8 mouse cellular contexts compared by ENCODE assay signal in the genomic region with DNA sequence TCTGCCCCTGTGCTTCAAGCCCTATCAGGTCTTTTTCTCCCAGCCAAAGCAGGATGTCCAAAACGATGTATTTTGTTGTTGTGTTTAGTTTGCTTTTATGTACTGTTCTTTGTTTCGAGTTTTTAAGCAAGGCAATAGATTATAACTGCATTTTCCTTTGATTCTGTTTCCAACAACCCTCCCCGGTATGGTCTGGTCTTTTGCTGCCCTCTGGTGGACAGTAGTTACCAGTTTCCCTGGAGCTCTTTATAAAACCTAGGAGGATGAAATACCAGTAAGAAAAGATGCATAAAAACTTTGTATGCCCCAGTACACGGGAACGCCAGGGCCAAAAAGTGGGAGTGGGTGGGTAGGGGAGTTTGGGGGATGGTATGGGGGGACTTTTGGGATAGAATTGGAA.
DNase-seq lines count a peak whose midpoint lies in the region; ATAC-seq and TF ChIP-seq lines count a peak whose summit lies in the region.

No protein-coding gene starts in this region.

- H3K9me3 ChIP-seq in midbrain, embryonic 11.5 days (ENCODE audit: control insufficient read depth, low read length): no peaks in the 10 kb centered on the region
- H3K9me3 ChIP-seq in midbrain, embryonic 13.5 days: no peaks in the 10 kb centered on the region

- 0 out of 2 replicates have a peak, but pooled peaks have one; percentile 19 for TF ChIP-seq CTCF in lung, adult 2 months (IDR thresholded peaks at IDR 0.05; ENCODE audit: insufficient read depth, low read length)

- H3K27me3 ChIP-seq in midbrain, embryonic 11.5 days (ENCODE audit: control insufficient read depth, insufficient read depth, low read length): no peaks in the 10 kb centered on the region
- no peaks in the 10 kb centered on the region for H3K27me3 ChIP-seq in midbrain, embryonic 13.5 days

- peak; percentile 1 for DNase-seq in cerebellum, adult 11 months
- DNase-seq in cerebellum, adult 9-11 months: no peak
- DNase-seq in midbrain, embryonic 11.5 days (ENCODE audit: low spot score, missing footprints): peak; percentile 90
- peak; percentile 5 to 33 for DNase-seq in cerebellum, postnatal 25 days
- DNase-seq in hindlimb bud, embryonic 11.5 days (ENCODE audit: extremely low spot score, low read depth, low spot score): peak; percentile 28
- no peak for DNase-seq in lung, adult 2 months
- peak; percentile 3 for DNase-seq in skeletal muscle tissue, adult 2 months (ENCODE audit: low read depth, low spot score)

- H3K9ac ChIP-seq in midbrain, embryonic 11.5 days (ENCODE audit: low read length): no peak overlapping the region
- H3K9ac ChIP-seq in midbrain, embryonic 13.5 days (replicated peaks): no peak overlapping the region

- no peak for ATAC-seq in midbrain, embryonic 11.5 days (ENCODE audit: low FRiP score)
- no peak for ATAC-seq in midbrain, embryonic 13.5 days

- TF ChIP-seq POLR2A in lung, adult 2 months (IDR thresholded peaks at IDR 0.05; ENCODE audit: borderline replicate concordance, extremely low read depth, low read depth, low read length): no peak

- H3K36me3 ChIP-seq in midbrain, embryonic 11.5 days (ENCODE audit: control insufficient read depth, insufficient read depth, low read length): no peaks in the 10 kb centered on the region
- H3K36me3 ChIP-seq in midbrain, embryonic 13.5 days: no peaks in the 10 kb centered on the region

- H3K27ac ChIP-seq in midbrain, embryonic 11.5 days (ENCODE audit: low read depth, low read length): no peak overlapping the region
- H3K27ac ChIP-seq in midbrain, embryonic 13.5 days: no peak overlapping the region

- no peaks in the 10 kb centered on the region for H3K4me1 ChIP-seq in midbrain, embryonic 11.5 days (ENCODE audit: control insufficient read depth, insufficient read depth, low read length)
- H3K4me1 ChIP-seq in midbrain, embryonic 13.5 days (replicated peaks): no peaks in the 10 kb centered on the region
- no peaks in the 10 kb centered on the region for H3K4me1 ChIP-seq in lung, adult 2 months (ENCODE audit: control insufficient read depth, insufficient read depth, low read length)

- 17% methylated on average over 5 of the region's 5 CpGs for WGBS in midbrain, embryonic 11.5 days
- WGBS in midbrain, embryonic 13.5 days: 21% methylated on average over 5 of the region's 5 CpGs
- WGBS in lung, adult 2 months: 11% methylated on average over 5 of the region's 5 CpGs

- H3K4me3 ChIP-seq in midbrain, embryonic 11.5 days (ENCODE audit: low read depth, low read length): no peak overlapping the region
- H3K4me3 ChIP-seq in midbrain, embryonic 13.5 days (replicated peaks): no peak overlapping the region
- H3K4me3 ChIP-seq in lung, adult 2 months (replicated peaks; ENCODE audit: extremely low read depth, low read depth, low read length): no peak overlapping the region

- no peak overlapping the region for H3K4me2 ChIP-seq in midbrain, embryonic 11.5 days
- no peak overlapping the region for H3K4me2 ChIP-seq in midbrain, embryonic 13.5 days (replicated peaks)

Comparison
In these comparisons a context has a peak if more than half of its experiments do, and no peak if none do; other contexts are left out.
1. DNase-seq: peak in cerebellum, adult 11 months (single experiment), midbrain, embryonic 11.5 days (single experiment), cerebellum, postnatal 25 days (2 of 2), hindlimb bud, embryonic 11.5 days (single experiment) and skeletal muscle tissue, adult 2 months (single experiment); none in cerebellum, adult 9-11 months (single experiment) and lung, adult 2 months (single experiment).